Mouse (Mus musculus): Measurements from ENCODE around the gene Msantd1.

The Msantd1 gene

GRCm38 (mm10) chr5:34927648-34928047 is 19.8 kb downstream of the Msantd1 start:
- no peak for DNase-seq (ENCODE audit: low read depth)

- peak; percentile 72 for DNase-seq (ENCODE audit: low read depth)
Observed at GRCm38 (mm10) chr5:34930151-34930975, 22.6 kb downstream of the Msantd1 start.

GRCm38 (mm10) chr5:34931091-34931490 is 23.3 kb downstream of the Msantd1 start:
- DNase-seq (ENCODE audit: low read depth): no peak

- no peak for DNase-seq (ENCODE audit: low read depth)
Observed at GRCm38 (mm10) chr5:34931516-34932457, 24.0 kb downstream of the Msantd1 start.

GRCm38 (mm10) chr5:34932458-34932806 is 24.6 kb downstream of the Msantd1 start:
- DNase-seq (ENCODE audit: low read depth): no peak

GRCm38 (mm10) chr5:34933461-34933860 is 25.6 kb downstream of the Msantd1 start:
- DNase-seq (ENCODE audit: low read depth): no peak

GRCm38 (mm10) chr5:34941710-34942470 is 34.1 kb downstream of the Msantd1 start:
- no peak for DNase-seq (ENCODE audit: low read depth)

GRCm38 (mm10) chr5:34943428-34943827 is 35.6 kb downstream of the Msantd1 start:
- DNase-seq (ENCODE audit: low read depth): no peak

- DNase-seq (ENCODE audit: low read depth): peak; percentile 73
Observed at GRCm38 (mm10) chr5:34948861-34949760, 41.3 kb downstream of the Msantd1 start, which contains the start of gene Rgs12. TSS of gene Rgs12 (plus strand) at chr5:34949445.

- no peak for DNase-seq (ENCODE audit: low read depth)
Observed at GRCm38 (mm10) chr5:34949769-34950211, 42.0 kb downstream of the Msantd1 start.

GRCm38 (mm10) chr5:34950486-34951160 is 42.8 kb downstream of the Msantd1 start:
- no peak for DNase-seq (ENCODE audit: low read depth)

GRCm38 (mm10) chr5:34951161-34951834 is 43.5 kb downstream of the Msantd1 start:
- no peak for DNase-seq (ENCODE audit: low read depth)

GRCm38 (mm10) chr5:34954508-34954907 is 46.7 kb downstream of the Msantd1 start:
- DNase-seq (ENCODE audit: low read depth): no peak

- DNase-seq (ENCODE audit: low read depth): no peak
Observed at GRCm38 (mm10) chr5:34955630-34956029, 47.8 kb downstream of the Msantd1 start.

- DNase-seq (ENCODE audit: low read depth): no peak
Observed at GRCm38 (mm10) chr5:34956151-34956550, 48.3 kb downstream of the Msantd1 start.

- DNase-seq (ENCODE audit: low read depth): no peak
Observed at GRCm38 (mm10) chr5:34957015-34957414, 49.2 kb downstream of the Msantd1 start.

GRCm38 (mm10) chr5:34960021-34960420 is 52.2 kb downstream of the Msantd1 start:
- peak; percentile 91 for DNase-seq (ENCODE audit: low read depth)

GRCm38 (mm10) chr5:34965531-34965930 is 57.7 kb downstream of the Msantd1 start:
- no peak for DNase-seq (ENCODE audit: low read depth)

- no peak for DNase-seq (ENCODE audit: low read depth)
Observed at GRCm38 (mm10) chr5:34968386-34968785, 60.6 kb downstream of the Msantd1 start.

GRCm38 (mm10) chr5:34972471-34972870 is 64.7 kb downstream of the Msantd1 start:
- no peak for DNase-seq (ENCODE audit: low read depth)

Measured in c-Kit-positive CD71-positive TER-119-negative erythroid progenitor cells, embryonic 14.5 days (primary cell).